Mouse (Mus musculus) right cerebral cortex, adult 18-20 months (tissue): ENCODE measurements around the gene Cenpf.
"Not testable (repeated sequence)": the region's sequence is repeated elsewhere in the genome, so short reads cannot be mapped to it uniquely, and the experiment has no call there.

ENCODE experiments used
- DNase-seq: peaks from one replicate; pipeline ENCODE4 v3.0.0; 2022; ENCODE audit warnings: mixed read lengths

The Cenpf gene

DNA sequence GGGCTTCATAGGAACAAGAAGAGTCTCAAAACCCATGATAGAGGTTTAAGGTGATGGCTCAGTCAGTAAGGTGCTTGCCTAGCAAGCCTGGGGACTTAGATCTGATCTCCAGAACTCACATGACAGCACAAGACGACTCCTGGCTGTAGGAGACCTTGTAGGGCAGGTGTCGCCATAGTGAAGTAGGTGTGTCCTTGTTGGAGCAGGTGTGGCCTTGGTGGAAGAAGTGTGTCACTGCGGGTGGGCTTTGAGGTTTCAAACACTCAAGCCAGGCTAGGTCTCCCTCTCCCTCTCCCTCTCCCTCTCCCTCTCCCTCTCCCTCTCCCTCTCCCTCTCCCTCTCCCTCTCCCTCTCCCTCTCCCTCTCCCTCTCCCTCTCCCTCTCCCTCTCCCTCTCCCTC lies 4.6 kb upstream of the Cenpf start:
- not testable (repeated sequence) for DNase-seq

GRCm38 (mm10) chr1:189689050-189689833 lies 1.4 kb upstream of the Cenpf start:
- no peak for DNase-seq

DNA sequence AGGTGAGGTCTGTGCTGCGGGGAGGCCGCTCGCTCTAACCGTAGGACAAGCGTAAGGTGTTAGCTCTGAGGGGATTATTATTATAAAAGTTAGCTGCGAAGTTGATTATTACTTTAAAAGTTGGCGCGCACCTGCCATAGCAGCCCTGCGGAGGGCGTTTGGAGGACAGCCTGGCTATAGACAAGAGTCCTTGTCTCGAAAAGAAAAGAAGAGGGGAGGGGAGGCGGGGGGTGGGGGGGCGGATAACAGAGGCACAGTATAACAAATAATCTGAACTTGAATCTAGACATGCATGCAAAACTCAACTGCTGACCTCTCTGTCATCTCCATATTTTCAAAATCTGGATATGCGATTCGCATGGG lies 483 bp upstream of the Cenpf start:
- DNase-seq = no peak

GRCm38 (mm10) chr1:189686025-189686424 lies 1.9 kb downstream of the Cenpf start:
- no peak for DNase-seq

- DNase-seq = no peak
Observed at GRCm38 (mm10) chr1:189684786-189685415, 3.0 kb downstream of the Cenpf start.

GRCm38 (mm10) chr1:189679555-189679954 lies 8.3 kb downstream of the Cenpf start:
- DNase-seq = no peak

- no peak for DNase-seq
Observed at GRCm38 (mm10) chr1:189675953-189676352, 11.9 kb downstream of the Cenpf start.

DNA sequence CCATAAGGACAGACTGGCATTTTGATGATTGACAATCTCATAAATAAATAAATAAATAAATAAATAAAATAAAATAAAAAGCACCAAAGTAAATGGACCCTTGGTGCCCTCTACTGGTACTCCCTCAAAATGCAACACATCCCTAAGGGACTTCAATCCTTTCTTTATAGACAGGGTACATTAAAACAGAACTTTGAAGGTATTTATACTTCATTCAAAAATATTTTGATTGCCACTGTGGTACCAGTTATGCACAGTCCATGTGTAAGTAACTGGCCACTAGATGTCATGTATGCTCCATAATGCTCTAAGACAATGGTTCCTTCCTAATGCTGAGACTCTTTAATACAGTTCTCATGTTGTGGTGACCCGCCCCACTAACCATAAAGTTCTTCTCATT lies 12.5 kb downstream of the Cenpf start:
- DNase-seq = no peak

DNA sequence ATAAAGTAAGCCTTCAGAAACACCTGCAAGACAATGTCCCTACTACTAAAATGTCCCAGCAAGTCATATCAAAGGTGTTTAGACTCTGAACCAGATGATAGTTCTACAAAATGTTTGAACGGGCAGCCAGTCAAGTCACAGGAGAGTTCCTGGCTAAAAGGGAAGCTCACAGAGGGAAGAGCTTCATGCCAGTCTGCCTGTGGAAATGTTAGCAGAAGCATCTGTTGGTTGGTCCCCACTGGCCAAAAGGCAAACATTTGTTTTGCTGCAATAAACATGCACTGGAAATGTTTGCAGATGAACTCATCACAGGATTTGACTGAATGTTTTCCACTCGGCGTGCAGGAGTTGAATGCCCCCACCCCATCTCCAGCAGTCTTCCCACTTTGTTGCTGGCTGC lies 21.9 kb downstream of the Cenpf start:
- DNase-seq = no peak

DNA sequence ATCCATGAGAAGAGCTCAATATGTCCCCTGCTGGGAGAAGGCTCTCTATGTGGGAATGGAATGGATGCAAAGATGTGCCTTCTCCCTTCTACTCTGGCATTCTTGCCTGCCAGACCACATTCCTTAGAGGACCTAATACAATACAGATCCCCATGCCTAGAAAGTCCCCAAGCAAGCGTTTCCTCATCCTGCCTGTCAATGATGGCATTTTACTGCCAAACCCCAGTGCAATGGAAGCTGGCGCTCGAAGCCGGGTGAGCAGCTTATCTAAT lies 23.1 kb downstream of the Cenpf start:
- DNase-seq = no peak

- DNase-seq = no peak
Observed at GRCm38 (mm10) chr1:189664061-189664872, 23.6 kb downstream of the Cenpf start.

- no peak for DNase-seq
Observed at GRCm38 (mm10) chr1:189663437-189663836, 24.4 kb downstream of the Cenpf start.

DNA sequence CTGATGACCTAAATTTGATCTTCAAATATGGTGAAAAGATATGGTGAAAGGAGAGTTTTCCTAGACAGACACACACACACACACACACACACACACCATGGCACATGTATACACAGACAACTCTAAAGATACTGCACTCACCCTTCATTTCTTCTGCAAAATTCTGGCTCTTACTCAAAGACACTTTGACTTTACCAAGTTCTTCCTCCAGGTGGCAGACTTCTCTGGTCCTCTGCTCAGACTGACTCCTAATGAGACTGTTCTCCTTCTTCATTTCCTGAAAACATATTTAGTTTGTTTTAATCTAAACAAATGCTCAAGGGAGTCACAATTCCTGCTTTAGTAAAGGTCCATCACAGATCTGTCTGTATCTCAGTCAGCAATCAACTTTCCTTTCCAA lies 26.0 kb downstream of the Cenpf start:
- DNase-seq = peak; percentile 32

- DNase-seq = no peak
Observed at GRCm38 (mm10) chr1:189657406-189657805, 30.5 kb downstream of the Cenpf start.

- no peak for DNase-seq
Observed at GRCm38 (mm10) chr1:189653746-189654145, 34.1 kb downstream of the Cenpf start.

DNA sequence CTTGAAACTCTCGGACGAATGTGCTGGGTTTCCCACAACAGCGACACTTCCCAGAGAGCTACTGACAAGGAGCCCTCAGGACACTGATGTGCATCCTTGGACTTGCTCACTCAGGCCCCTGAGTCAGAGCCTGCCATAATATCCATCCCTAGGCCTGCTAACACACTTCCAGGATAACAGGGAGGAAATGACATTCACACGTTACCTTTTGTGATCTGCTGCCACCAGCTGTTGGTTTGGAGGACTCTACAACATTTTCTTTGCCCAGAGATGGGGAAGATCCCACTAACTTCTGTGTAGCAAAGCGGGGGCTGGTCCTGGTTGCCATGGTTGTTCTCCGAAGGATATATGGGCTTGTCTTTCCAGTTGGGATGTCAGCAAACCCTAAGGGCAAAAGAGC lies 41.3 kb downstream of the Cenpf start:
- DNase-seq = no peak

DNA sequence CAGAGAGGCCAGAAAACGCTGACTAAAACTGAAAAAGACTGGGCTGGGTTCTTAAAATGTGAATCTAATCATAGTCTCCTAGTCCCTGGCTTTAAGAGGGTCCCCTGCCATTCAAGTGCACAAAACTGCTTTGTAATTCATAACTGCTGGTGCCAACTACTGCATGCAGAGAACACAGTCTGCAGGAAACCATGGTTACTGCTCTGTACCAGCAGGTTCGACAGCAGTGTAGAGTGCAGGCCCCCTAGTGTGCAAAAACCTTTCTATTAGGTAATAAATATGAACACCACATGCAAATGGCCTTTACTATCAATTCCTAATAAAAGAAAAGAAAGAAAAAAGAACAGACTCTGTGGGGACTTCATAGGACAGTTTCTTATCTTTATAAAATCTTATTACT lies 42.5 kb downstream of the Cenpf start:
- DNase-seq = no peak

DNA sequence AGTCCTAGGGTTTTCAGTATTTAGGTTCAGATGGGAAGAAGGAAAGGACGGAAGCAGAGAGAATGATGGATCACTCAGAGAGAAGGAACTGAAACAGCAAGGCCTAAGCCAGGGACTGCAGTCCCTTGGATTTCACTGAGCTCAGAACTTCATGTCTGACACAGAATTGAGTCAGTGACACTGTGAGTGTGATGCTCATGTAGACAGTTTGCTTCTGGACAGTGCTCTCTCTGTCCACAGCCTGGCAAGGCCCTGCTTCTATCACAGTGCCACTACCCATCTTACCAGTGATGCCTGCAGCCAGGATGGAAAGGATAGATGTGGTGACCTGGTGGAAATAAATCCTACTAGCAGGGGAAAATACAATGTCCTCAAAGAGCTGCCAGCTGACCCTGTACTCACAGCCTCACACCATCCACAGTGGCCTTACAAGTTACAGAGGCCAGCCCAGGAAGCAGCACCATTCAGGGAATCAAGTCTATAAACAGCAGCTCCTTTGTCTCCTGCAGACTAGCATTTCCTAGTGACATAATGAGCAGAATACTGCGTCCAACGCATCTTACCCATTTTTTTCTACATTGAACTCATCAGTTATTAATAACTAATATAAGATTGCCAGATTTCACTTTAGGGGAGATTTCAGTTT lies 43.1 kb downstream of the Cenpf start:
- no peak for DNase-seq

DNA sequence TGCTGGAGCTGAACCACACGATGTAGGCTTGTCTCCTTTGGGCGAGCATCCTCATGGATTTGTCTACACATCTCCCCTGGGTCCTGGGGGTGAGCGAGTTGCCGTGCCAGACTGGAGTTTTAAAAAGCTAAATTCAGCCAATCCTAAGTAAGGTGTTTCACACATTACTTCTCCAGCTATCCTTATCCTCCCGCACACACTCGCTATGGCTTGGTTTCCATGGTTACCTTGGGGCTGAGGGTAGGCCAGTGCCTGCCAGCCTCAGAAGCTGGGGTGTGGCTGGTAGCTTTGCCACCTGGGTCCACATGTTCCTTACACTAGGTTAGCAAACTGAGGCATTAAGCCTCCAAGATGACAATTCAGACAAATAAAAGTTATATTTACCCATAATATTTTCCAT lies 48.3 kb downstream of the Cenpf start:
- no peak for DNase-seq

DNA sequence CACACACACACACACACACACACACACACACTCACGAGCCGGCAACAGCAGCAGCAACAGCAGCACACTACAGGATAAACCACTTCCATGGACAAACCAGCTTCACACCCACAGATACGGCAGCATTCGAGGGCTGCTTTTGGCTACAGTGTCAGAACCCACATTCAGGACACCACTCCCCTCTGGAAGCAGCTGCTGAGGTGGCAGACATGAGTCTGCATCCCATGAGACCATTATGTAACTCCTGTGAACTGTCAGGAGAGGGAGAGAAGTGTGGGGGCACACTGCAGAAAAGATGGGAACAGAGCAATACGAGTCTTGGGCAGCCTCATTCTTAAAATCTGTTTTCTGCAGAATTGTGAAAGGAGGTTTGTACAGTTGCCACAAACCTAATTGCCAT lies 54.1 kb downstream of the Cenpf start:
- peak; percentile 59 for DNase-seq

- DNase-seq = peak; percentile 76
Observed at GRCm38 (mm10) chr1:189631906-189632675, 55.8 kb downstream of the Cenpf start.

GRCm38 (mm10) chr1:189630026-189630425 lies 57.9 kb downstream of the Cenpf start:
- DNase-seq = no peak
